Mouse (Mus musculus) intestine, embryonic 16.5 days (tissue): ENCODE results near the gene H13. TPM values are rescaled to one million over a fixed set of nuclear protein-coding genes. Genes with fewer than 3 reads are reported as not detected.

ENCODE experiments used
- ATAC-seq: fragments of 200-750 bp; cut with Nextera tagmentation; 2 replicates; pipeline ENCODE4 v1.8.0; 2017; ENCODE audit warnings: moderate TSS enrichment, moderate library complexity
- H3K27ac ChIP-seq: fragments of 300-500 bp; sonication (generic); 2 replicates; pipeline ENCODE4 v1.5.1; 2014; ENCODE audit warnings: mild to moderate bottlenecking, low read length
- H3K27me3 ChIP-seq: fragments of 300-500 bp; sonication (generic); replicated peaks from 2 replicates; pipeline ENCODE4 v1.6.1; 2014; ENCODE audit warnings: low read length, control low read depth, mixed read lengths; ENCODE audit not compliant: control insufficient read depth, insufficient read depth
- H3K36me3 ChIP-seq: fragments of 300-500 bp; sonication (generic); 2 replicates; pipeline ENCODE4 v1.6.1; 2014; ENCODE audit warnings: low read length, control low read depth; ENCODE audit not compliant: control insufficient read depth, insufficient read depth
- H3K4me1 ChIP-seq: fragments of 300-500 bp; sonication (generic); 2 replicates; pipeline ENCODE4 v1.6.1; 2014; ENCODE audit warnings: low read length, control low read depth, mixed read lengths; ENCODE audit not compliant: control insufficient read depth, insufficient read depth
- H3K4me2 ChIP-seq: fragments of 300-500 bp; sonication (generic); 2 replicates; pipeline ENCODE4 v1.6.1; 2014; ENCODE audit warnings: low read depth, low read length, control low read depth
- H3K4me3 ChIP-seq: fragments of 300-500 bp; sonication (generic); 2 replicates; pipeline ENCODE4 v1.5.1; 2014; ENCODE audit warnings: mild to moderate bottlenecking, low read length
- H3K9ac ChIP-seq: fragments of 300-500 bp; sonication (generic); 2 replicates; pipeline ENCODE4 v1.6.1; 2014; ENCODE audit warnings: low read depth, low read length
- H3K9me3 ChIP-seq: fragments of 300-500 bp; sonication (generic); 2 replicates; pipeline ENCODE4 v1.6.1; 2016; ENCODE audit warnings: low read length, control low read depth; ENCODE audit not compliant: control insufficient read depth
- WGBS: fragments of 180-500 bp; shearing (Covaris S2); extraction: QIAGEN DNeasy Blood & Tissue Kit; methylation state at CpG from one replicate; pipeline ENCODE4 v1.1.7; 2014; 5-methylcytosine and 5-hydroxymethylcytosine counted together
- polyA plus RNA-seq: library from polyadenylated mRNA; unstranded; fragments of >200 nt; fragmentation: Nextera tagmentation; extraction: Ambion mirVana; gene quantifications from 2 replicates; pipeline ENCODE4 v1.2.1, GENCODE M21; 2015

Gene H13
- polyA plus RNA-seq, 1 experiment from 2014 or later = 116 TPM

- 83% methylated on average over 6 of the region's 6 CpGs for WGBS
These were observed 39.4 kb upstream of the H13 start for GRCm38 (mm10) chr2:152629904-152630303.

GRCm38 (mm10) chr2:152633334-152633733, 35.9 kb upstream of the H13 start:
- WGBS = 31% methylated on average over 17 of the region's 17 CpGs
- Histone ChIP-seq H3K36me3 (no peaks in the 10 kb centered on the region), H3K4me2 (no peak overlapping the region), H3K9me3 (no peaks in the 10 kb centered on the region), H3K9ac (0 out of 2 replicates have a peak overlapping the region, but pooled peaks have one; percentile 27), H3K4me3 (no peak overlapping the region), H3K27ac (no peak overlapping the region), H3K4me1 (peaks cover 8% of the 10 kb centered on the region), H3K27me3 (0 out of 2 replicates have a peak, but pooled peaks cover 5% of the 10 kb centered on the region)
- ATAC-seq = 0 out of 2 replicates have a peak, but pooled peaks have one; percentile 21

More at GRCm38 (mm10) chr2:152629904-152630303, 39.4 kb upstream of the H13 start:
- Histone ChIP-seq H3K36me3 (no peaks in the 10 kb centered on the region), H3K9me3 (no peaks in the 10 kb centered on the region), H3K4me1 (peaks cover 8% of the 10 kb centered on the region), H3K9ac (no peak overlapping the region), H3K27me3 (peaks cover 22% of the 10 kb centered on the region), H3K4me2 (no peak overlapping the region), H3K27ac (no peak overlapping the region), H3K4me3 (no peak overlapping the region)
- ATAC-seq = no peak

- H3K27ac ChIP-seq = no peak overlapping the region
- no peak overlapping the region for H3K9ac ChIP-seq
- WGBS = 70% methylated on average over 29 of the region's 29 CpGs
- H3K9me3 ChIP-seq = no peaks in the 10 kb centered on the region
- no peaks in the 10 kb centered on the region for H3K36me3 ChIP-seq
- no peak overlapping the region for H3K4me2 ChIP-seq
- 0 out of 2 replicates have a peak, but pooled peaks cover 4% of the 10 kb centered on the region for H3K27me3 ChIP-seq
- H3K4me1 ChIP-seq = peaks cover 12% of the 10 kb centered on the region
- ATAC-seq = no peak
- no peak overlapping the region for H3K4me3 ChIP-seq
These were observed 35.0 kb upstream of the H13 start for GRCm38 (mm10) chr2:152634311-152634710.

GRCm38 (mm10) chr2:152636246-152637005, 32.8 kb upstream of the H13 start:
- Histone ChIP-seq H3K9ac (no peak overlapping the region), H3K27ac (peak overlapping the region; percentile 69), H3K4me1 (peaks cover 18% of the 10 kb centered on the region), H3K36me3 (no peaks in the 10 kb centered on the region), H3K4me2 (no peak overlapping the region; the same call in 1 of the 2 replicates), H3K4me3 (no peak overlapping the region), H3K9me3 (no peaks in the 10 kb centered on the region), H3K27me3 (0 out of 2 replicates have a peak, but pooled peaks cover 4% of the 10 kb centered on the region)
- WGBS = 51% methylated on average over 23 of the region's 23 CpGs
- ATAC-seq = peak; percentile 70

GRCm38 (mm10) chr2:152637006-152637322, 32.3 kb upstream of the H13 start:
- Histone ChIP-seq H3K36me3 (no peaks in the 10 kb centered on the region), H3K4me1 (peaks cover 18% of the 10 kb centered on the region), H3K27ac (peak overlapping the region; percentile 69), H3K9me3 (no peaks in the 10 kb centered on the region), H3K4me3 (no peak overlapping the region), H3K4me2 (no peak overlapping the region), H3K9ac (no peak overlapping the region), H3K27me3 (0 out of 2 replicates have a peak, but pooled peaks cover 4% of the 10 kb centered on the region)
- WGBS = 67% methylated on average over 6 of the region's 6 CpGs
- ATAC-seq = no peak

- H3K4me1 ChIP-seq = peaks cover 18% of the 10 kb centered on the region
- WGBS = 77% methylated on average over 4 of the region's 4 CpGs
- no peaks in the 10 kb centered on the region for H3K36me3 ChIP-seq
- no peak overlapping the region for H3K9ac ChIP-seq
- peak overlapping the region; percentile 69; the same call in 1 of the 2 replicates for H3K27ac ChIP-seq
- H3K27me3 ChIP-seq = 0 out of 2 replicates have a peak, but pooled peaks cover 4% of the 10 kb centered on the region
- no peak overlapping the region for H3K4me2 ChIP-seq
- ATAC-seq = no peak
- H3K4me3 ChIP-seq = no peak overlapping the region
- H3K9me3 ChIP-seq = no peaks in the 10 kb centered on the region
These were observed 31.9 kb upstream of the H13 start for GRCm38 (mm10) chr2:152637381-152637780.

GRCm38 (mm10) chr2:152638865-152639264, 30.4 kb upstream of the H13 start:
- H3K4me3 ChIP-seq = no peak overlapping the region
- 43% methylated on average over 6 of the region's 6 CpGs for WGBS
- ATAC-seq = no peak
- H3K27me3 ChIP-seq = 0 out of 2 replicates have a peak, but pooled peaks cover 4% of the 10 kb centered on the region
- no peaks in the 10 kb centered on the region for H3K36me3 ChIP-seq
- H3K9ac ChIP-seq = no peak overlapping the region
- H3K4me2 ChIP-seq = no peak overlapping the region
- peaks cover 11% of the 10 kb centered on the region; the same call in 1 of the 2 replicates for H3K4me1 ChIP-seq
- H3K9me3 ChIP-seq = no peaks in the 10 kb centered on the region
- peak overlapping the region; percentile 72 for H3K27ac ChIP-seq

- H3K4me2 ChIP-seq = peak overlapping the region; percentile 6; the same call in 1 of the 2 replicates
- peak; percentile 60 for ATAC-seq
- H3K27ac ChIP-seq = peak overlapping the region; percentile 72
- 0 out of 2 replicates have a peak, but pooled peaks cover under 1% of the 10 kb centered on the region for H3K27me3 ChIP-seq
- no peak overlapping the region for H3K4me3 ChIP-seq
- H3K9me3 ChIP-seq = no peaks in the 10 kb centered on the region
- H3K36me3 ChIP-seq = no peaks in the 10 kb centered on the region
- no peak overlapping the region for H3K9ac ChIP-seq
- peaks cover 11% of the 10 kb centered on the region; the same call in 1 of the 2 replicates for H3K4me1 ChIP-seq
- WGBS = 20% methylated on average over 11 of the region's 11 CpGs
These were observed 29.7 kb upstream of the H13 start for GRCm38 (mm10) chr2:152639406-152640113.

GRCm38 (mm10) chr2:152652901-152653620, 16.2 kb upstream of the H13 start:
- Histone ChIP-seq H3K27ac (peak overlapping the region; percentile 28), H3K4me2 (no peak overlapping the region), H3K9ac (no peak overlapping the region), H3K36me3 (no peaks in the 10 kb centered on the region), H3K27me3 (no peaks in the 10 kb centered on the region), H3K4me1 (no peaks in the 10 kb centered on the region; the same call in 1 of the 2 replicates), H3K9me3 (no peaks in the 10 kb centered on the region), H3K4me3 (no peak overlapping the region)
- peak; percentile 24; the same call in 1 of the 2 replicates for ATAC-seq
- WGBS = 50% methylated on average over 10 of the region's 10 CpGs
